Mouse (Mus musculus): ENCODE results near the gene Lmf2. TPM values are rescaled to one million over a fixed set of nuclear protein-coding genes. Genes with fewer than 3 reads are reported as not detected.

Gene Lmf2
- polyA plus RNA-seq, 1 experiment from 2014 or later, result 20.5 TPM

GRCm38 (mm10) chr15:89308406-89309139, 46.9 kb downstream of the Lmf2 start:
- no peak overlapping the region for H3K9ac ChIP-seq (ENCODE audit: low read depth, low read length)
- 71% methylated on average over 7 of the region's 7 CpGs for WGBS
- no peak overlapping the region for H3K27ac ChIP-seq (ENCODE audit: low read depth, low read length)
- H3K4me2 ChIP-seq (replicated peaks; ENCODE audit: low read depth), result no peak overlapping the region
- no peak for ATAC-seq
- H3K36me3 ChIP-seq (ENCODE audit: control insufficient read depth, insufficient read depth), result peaks cover 29% of the 10 kb centered on the region
- no peaks in the 10 kb centered on the region; the same call in 1 of the 2 replicates for H3K4me1 ChIP-seq (replicated peaks; ENCODE audit: control insufficient read depth, insufficient read depth, low read length)
- H3K9me3 ChIP-seq (ENCODE audit: control insufficient read depth), result no peaks in the 10 kb centered on the region
- H3K4me3 ChIP-seq (ENCODE audit: low read depth, low read length), result no peak overlapping the region
- no peaks in the 10 kb centered on the region for H3K27me3 ChIP-seq (replicated peaks; ENCODE audit: control insufficient read depth, insufficient read depth, low read length)
- TF ChIP-seq CTCF (IDR thresholded peaks at IDR 0.05; ENCODE audit: low read depth), result no peak

DNA sequence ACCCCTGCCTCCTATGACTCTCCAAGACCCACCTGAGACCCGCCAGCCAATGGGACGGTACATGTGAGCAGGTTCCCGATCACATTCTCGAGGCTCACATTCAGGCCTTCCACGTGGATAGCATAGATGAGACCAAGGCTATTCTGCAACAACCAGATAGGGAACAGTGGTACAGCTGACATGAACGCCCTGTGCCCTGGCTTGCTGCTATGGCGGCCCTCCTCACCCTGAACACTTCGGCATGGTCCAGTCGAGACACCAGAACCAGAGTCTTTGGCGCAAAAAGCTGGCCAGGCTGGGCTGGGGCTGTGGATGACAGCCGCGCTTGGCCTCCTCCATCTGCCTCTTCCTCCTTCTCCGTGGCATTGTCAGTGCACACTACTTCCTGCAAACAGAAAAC, 48.0 kb downstream of the Lmf2 start:
- H3K4me3 ChIP-seq (ENCODE audit: low read depth, low read length), result no peak overlapping the region
- H3K9ac ChIP-seq (ENCODE audit: low read depth, low read length), result no peak overlapping the region
- H3K9me3 ChIP-seq (ENCODE audit: control insufficient read depth), result no peaks in the 10 kb centered on the region
- 86% methylated on average over 13 of the region's 13 CpGs for WGBS
- no peak for TF ChIP-seq CTCF (IDR thresholded peaks at IDR 0.05; ENCODE audit: low read depth)
- H3K27me3 ChIP-seq (replicated peaks; ENCODE audit: control insufficient read depth, insufficient read depth, low read length), result no peaks in the 10 kb centered on the region
- no peaks in the 10 kb centered on the region for H3K4me1 ChIP-seq (replicated peaks; ENCODE audit: control insufficient read depth, insufficient read depth, low read length)
- peaks cover 40% of the 10 kb centered on the region for H3K36me3 ChIP-seq (ENCODE audit: control insufficient read depth, insufficient read depth)
- H3K27ac ChIP-seq (ENCODE audit: low read depth, low read length), result no peak overlapping the region
- H3K4me2 ChIP-seq (replicated peaks; ENCODE audit: low read depth), result no peak overlapping the region
- no peak for ATAC-seq

DNA sequence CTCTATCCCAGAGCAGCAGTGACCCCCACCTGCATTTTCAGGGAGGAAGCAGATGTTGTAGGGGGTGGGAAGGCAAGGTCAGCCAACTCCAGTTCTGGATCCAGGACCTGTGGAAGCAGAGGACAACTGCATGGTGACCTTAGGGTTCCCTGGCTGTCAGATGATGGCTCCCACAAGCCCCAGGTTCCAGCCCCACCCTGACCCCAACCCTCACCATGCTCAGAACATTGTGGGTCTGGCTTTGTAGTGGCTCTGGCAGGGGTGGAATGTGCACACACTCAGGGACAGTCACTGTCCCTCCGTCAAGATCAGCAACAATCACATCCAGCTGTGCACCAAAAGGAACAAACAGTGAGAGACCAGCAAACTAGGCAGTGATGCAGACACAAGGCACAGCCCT, 49.5 kb downstream of the Lmf2 start:
- H3K4me2 ChIP-seq (replicated peaks; ENCODE audit: low read depth), result no peak overlapping the region
- no peaks in the 10 kb centered on the region for H3K4me1 ChIP-seq (replicated peaks; ENCODE audit: control insufficient read depth, insufficient read depth, low read length)
- H3K27me3 ChIP-seq (replicated peaks; ENCODE audit: control insufficient read depth, insufficient read depth, low read length), result no peaks in the 10 kb centered on the region
- TF ChIP-seq CTCF (IDR thresholded peaks at IDR 0.05; ENCODE audit: low read depth), result no peak
- H3K9me3 ChIP-seq (ENCODE audit: control insufficient read depth), result no peaks in the 10 kb centered on the region
- 79% methylated on average over 1 of the region's 1 CpGs for WGBS
- peaks cover 55% of the 10 kb centered on the region for H3K36me3 ChIP-seq (ENCODE audit: control insufficient read depth, insufficient read depth)
- no peak for ATAC-seq
- no peak overlapping the region for H3K9ac ChIP-seq (ENCODE audit: low read depth, low read length)
- no peak overlapping the region for H3K4me3 ChIP-seq (ENCODE audit: low read depth, low read length)
- H3K27ac ChIP-seq (ENCODE audit: low read depth, low read length), result no peak overlapping the region

Small RNA genes within 50 kb of the gene (microRNA-seq; reads per million reads assigned to microRNA genes)
- not detected for gene Mir6959

Other genes starting within 250 kb of the Lmf2 start
- gene Tubgcp6, start 232.5 kb downstream of the Lmf2 start, polyA plus RNA-seq (2015; fragmentation: Nextera tagmentation; extraction: Ambion mirVana), result 3.6 and 4.2 TPM in 2 replicates
- gene Hdac10, start 227.0 kb downstream of the Lmf2 start, polyA plus RNA-seq (2015; fragmentation: Nextera tagmentation; extraction: Ambion mirVana), result 7.6 and 8.6 TPM in 2 replicates
- 2.3 and 2.7 TPM in 2 replicates for gene Mapk12, start 215.0 kb downstream of the Lmf2 start, polyA plus RNA-seq (2015; fragmentation: Nextera tagmentation; extraction: Ambion mirVana)
- gene Mapk11, start 206.0 kb downstream of the Lmf2 start, polyA plus RNA-seq (2015; fragmentation: Nextera tagmentation; extraction: Ambion mirVana), result 1.6 and 1.9 TPM in 2 replicates
- 71.5 and 74.0 TPM in 2 replicates for gene Plxnb2, start 174.9 kb downstream of the Lmf2 start, polyA plus RNA-seq (2015; fragmentation: Nextera tagmentation; extraction: Ambion mirVana)
- 3.2 and 3.4 TPM in 2 replicates for gene Dennd6b, start 159.2 kb downstream of the Lmf2 start, polyA plus RNA-seq (2015; fragmentation: Nextera tagmentation; extraction: Ambion mirVana)
- 17.7 and 21.3 TPM in 2 replicates for gene Ppp6r2, start 144.1 kb downstream of the Lmf2 start, polyA plus RNA-seq (2015; fragmentation: Nextera tagmentation; extraction: Ambion mirVana)
- 22.2 and 24.2 TPM in 2 replicates for gene Sbf1, start 40.3 kb downstream of the Lmf2 start, polyA plus RNA-seq (2015; fragmentation: Nextera tagmentation; extraction: Ambion mirVana)
- 0.14 TPM in 1 of 2 replicates, not detected in the other for gene Adm2, start 32.9 kb downstream of the Lmf2 start, polyA plus RNA-seq (2015; fragmentation: Nextera tagmentation; extraction: Ambion mirVana)
- not detected in 2 replicates for gene Miox, start 21.3 kb downstream of the Lmf2 start, polyA plus RNA-seq (2015; fragmentation: Nextera tagmentation; extraction: Ambion mirVana)
- 55.2 and 65.2 TPM in 2 replicates for gene Ncaph2, start 60 bp upstream of the Lmf2 start, polyA plus RNA-seq (2015; fragmentation: Nextera tagmentation; extraction: Ambion mirVana)
- 14.6 and 18.0 TPM in 2 replicates for gene Sco2, start 18.2 kb upstream of the Lmf2 start, polyA plus RNA-seq (2015; fragmentation: Nextera tagmentation; extraction: Ambion mirVana)
- 3.6 and 4.8 TPM in 2 replicates for gene Tymp, start 21.4 kb upstream of the Lmf2 start, polyA plus RNA-seq (2015; fragmentation: Nextera tagmentation; extraction: Ambion mirVana)
- gene Odf3b, start 23.6 kb upstream of the Lmf2 start, polyA plus RNA-seq (2015; fragmentation: Nextera tagmentation; extraction: Ambion mirVana), result 2.1 and 3.2 TPM in 2 replicates
- gene Klhdc7b, start 29.3 kb upstream of the Lmf2 start, polyA plus RNA-seq (2015; fragmentation: Nextera tagmentation; extraction: Ambion mirVana), result not detected in 2 replicates
- 3.4 and 5.0 TPM in 2 replicates for gene Syce3, start 54.8 kb upstream of the Lmf2 start, polyA plus RNA-seq (2015; fragmentation: Nextera tagmentation; extraction: Ambion mirVana)
- gene Cpt1b, start 70.2 kb upstream of the Lmf2 start, polyA plus RNA-seq (2015; fragmentation: Nextera tagmentation; extraction: Ambion mirVana), result 0.43 and 0.46 TPM in 2 replicates
- gene C730034F03Rik, start 73.9 kb upstream of the Lmf2 start, polyA plus RNA-seq (2015; fragmentation: Nextera tagmentation; extraction: Ambion mirVana), result 1.1 and 1.3 TPM in 2 replicates
- not detected in 2 replicates for gene Gm44502, start 74.0 kb upstream of the Lmf2 start, polyA plus RNA-seq (2015; fragmentation: Nextera tagmentation; extraction: Ambion mirVana)
- 85.8 and 92.3 TPM in 2 replicates for gene Chkb, start 74.2 kb upstream of the Lmf2 start, polyA plus RNA-seq (2015; fragmentation: Nextera tagmentation; extraction: Ambion mirVana)
- gene Mapk8ip2, start 98.3 kb upstream of the Lmf2 start, polyA plus RNA-seq (2015; fragmentation: Nextera tagmentation; extraction: Ambion mirVana), result 1.9 and 2.0 TPM in 2 replicates
- 32.0 and 36.2 TPM in 2 replicates for gene Arsa, start 121.8 kb upstream of the Lmf2 start, polyA plus RNA-seq (2015; fragmentation: Nextera tagmentation; extraction: Ambion mirVana)
- gene Shank3, start 144.0 kb upstream of the Lmf2 start, polyA plus RNA-seq (2015; fragmentation: Nextera tagmentation; extraction: Ambion mirVana), result 0.51 and 0.73 TPM in 2 replicates
- gene Acr, start 212.7 kb upstream of the Lmf2 start, polyA plus RNA-seq (2015; fragmentation: Nextera tagmentation; extraction: Ambion mirVana), result 0.10 and 0.14 TPM in 2 replicates
- 7.1 and 7.6 TPM in 2 replicates for gene Rabl2, start 236.3 kb upstream of the Lmf2 start, polyA plus RNA-seq (2015; fragmentation: Nextera tagmentation; extraction: Ambion mirVana)